Comparison of ENCODE assay signal across 20 mouse cellular contexts in the genomic region with DNA sequence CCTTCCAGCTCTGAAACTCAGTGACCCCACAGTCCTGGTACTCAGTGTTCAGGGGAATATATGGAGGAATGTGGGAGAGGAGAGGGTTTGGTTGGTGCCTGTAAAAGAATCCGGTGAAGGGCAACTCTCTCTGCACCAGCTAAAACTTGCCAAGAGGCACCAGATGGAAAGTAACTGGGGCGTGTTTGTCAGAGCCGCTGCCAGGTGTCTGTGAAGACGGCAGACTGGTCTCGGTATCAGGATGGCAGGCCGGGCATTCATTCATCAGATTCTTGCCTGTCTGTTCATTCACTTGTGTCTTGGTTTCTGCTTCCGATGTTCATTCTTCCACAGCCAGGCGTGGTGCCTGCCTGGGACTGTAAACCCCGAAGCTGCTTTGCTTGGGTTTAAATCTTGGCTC. TPM values are rescaled to one million over a fixed set of nuclear protein-coding genes. Genes with fewer than 3 reads are reported as not detected.
A peak's percentile ranks its signal among the peaks of the same experiment; 100 is the strongest.
DNase-seq lines count a peak whose midpoint lies in the region; ATAC-seq lines count a peak whose summit lies in the region.
"Had no signal": no experiment of that assay in that cellular context is flagged by ENCODE, and none has a peak within 500 bp of the region (broad histone marks: within the 10 kb centered on the region; RNA-seq: fewer than 3 reads in every experiment).

No protein-coding gene starts in this region.

- no peaks in the 10 kb centered on the region for H3K9me3 ChIP-seq in heart, embryonic 10.5 days
- H3K9me3 ChIP-seq in kidney, embryonic 15.5 days (replicated peaks), result no peaks in the 10 kb centered on the region
- H3K9me3 ChIP-seq: hindbrain, embryonic 13.5 days; limb, embryonic 15.5 days had no signal

- no peak overlapping the region for H3K4me3 ChIP-seq in heart, embryonic 10.5 days
- no peak overlapping the region for H3K4me3 ChIP-seq in kidney, embryonic 15.5 days (replicated peaks)
- H3K4me3 ChIP-seq: erythroblast, embryonic 14.5 days; hindbrain, embryonic 13.5 days; limb, embryonic 15.5 days; megakaryocyte, embryonic 14.5 days had no signal

- peaks cover 23% of the 10 kb centered on the region for H3K4me1 ChIP-seq in heart, embryonic 10.5 days
- peaks cover 15% of the 10 kb centered on the region for H3K4me1 ChIP-seq in kidney, embryonic 15.5 days
- H3K4me1 ChIP-seq: megakaryocyte, embryonic 14.5 days had no signal

- no peaks in the 10 kb centered on the region for H3K36me3 ChIP-seq in heart, embryonic 10.5 days
- no peaks in the 10 kb centered on the region for H3K36me3 ChIP-seq in kidney, embryonic 15.5 days
- H3K36me3 ChIP-seq: hindbrain, embryonic 13.5 days; limb, embryonic 15.5 days had no signal

- no peak overlapping the region for H3K9ac ChIP-seq in kidney, embryonic 15.5 days
- H3K9ac ChIP-seq: hindbrain, embryonic 13.5 days; limb, embryonic 15.5 days had no signal

- H3K4me2 ChIP-seq in kidney, embryonic 15.5 days, result no peak overlapping the region
- H3K4me2 ChIP-seq: heart, embryonic 11.5 days; hindbrain, embryonic 13.5 days; limb, embryonic 15.5 days had no signal

- intact Hi-C loops in heart, postnatal 36 days (cut with DNase I), result no loop called here

- peaks cover 23% of the 10 kb centered on the region; the same call in 1 of the 2 replicates for H3K27me3 ChIP-seq in heart, embryonic 10.5 days (ENCODE audit: insufficient read depth, poor library complexity, severe bottlenecking)
- no peaks in the 10 kb centered on the region for H3K27me3 ChIP-seq in kidney, embryonic 15.5 days

- no peak for ATAC-seq in kidney, embryonic 15.5 days (replicated peaks; ENCODE audit: low FRiP score)
- ATAC-seq: forebrain, embryonic 16.5 days; intestine, postnatal 0 days had no signal

- no peak for DNase-seq in heart, embryonic 10.5 days (ENCODE audit: low spot score)
- DNase-seq in heart, postnatal 36 days, result no peak
- DNase-seq in right cerebral cortex, postnatal 4 days, result peak; percentile 6
- no peak for DNase-seq in right cerebral cortex, adult 18-20 months
- peak; percentile 74 for DNase-seq in cerebellum, adult 9-11 months
- DNase-seq in right cerebral cortex, adult 2 months (ENCODE audit: low spot score in 2 of 2), result no peak
- DNase-seq: adrenal gland, adult 8-10 months; B cell, adult 2 months; heart, postnatal 10 days; layer of hippocampus, postnatal 36 days; lung, adult 2 months had no signal

- WGBS in heart, embryonic 10.5 days, result 84% methylated on average over 9 of the region's 9 CpGs
- 77% methylated on average over 9 of the region's 9 CpGs for WGBS in kidney, embryonic 15.5 days

- H3K27ac ChIP-seq in heart, embryonic 10.5 days, result peak overlapping the region; percentile 77; the same call in 1 of the 2 replicates
- H3K27ac ChIP-seq in kidney, embryonic 15.5 days, result no peak overlapping the region
- H3K27ac ChIP-seq: hindbrain, embryonic 13.5 days; kidney, postnatal 0 days; limb, embryonic 15.5 days had no signal

RNA-seq across cellular contexts. Expression of gene Iffo2, which starts 6.4 kb away (rescaled TPM):
- polyA plus RNA-seq in heart, embryonic 10.5 days (2016; fragmentation: Nextera tagmentation; extraction: Ambion mirVana), result 3.4 and 4.8 TPM in 2 replicates
- total RNA-seq in heart, postnatal 36 days (2021), result 1 to 10 TPM; 5.7 to 6.0 TPM
- polyA plus RNA-seq in kidney, embryonic 15.5 days (2015; fragmentation: Nextera tagmentation; extraction: Ambion mirVana), result 4.3 and 4.8 TPM in 2 replicates
- polyA plus RNA-seq: erythroblast, embryonic 14.5 days had no signal

Comparison
In these comparisons a context has a peak if more than half of its experiments do, and no peak if none do; other contexts are left out.
1. DNase-seq: peak in right cerebral cortex, postnatal 4 days (single experiment) and cerebellum, adult 9-11 months (single experiment); none in heart, embryonic 10.5 days (single experiment), heart, postnatal 36 days (0 of 2), right cerebral cortex, adult 18-20 months (single experiment) and right cerebral cortex, adult 2 months (0 of 2).